Mouse (Mus musculus) 3134 (cell line): ENCODE measurements around the gene Acat3.

ENCODE experiments used
- DNase-seq: peaks from one replicate; pipeline ENCODE4 v3.0.0-alpha.2; 2011; ENCODE audit warnings: low spot score; ENCODE audit not compliant: insufficient read length; ENCODE audit errors: extremely low read depth

Acat3 gene

GRCm38 (mm10) chr17:12875734-12876133 is 64.7 kb downstream of the Acat3 start, which contains the start of gene Mrgprh:
Gene Mrgprh, plus strand, starts transcription at chr17:12876034.
- no peak for DNase-seq
